8 mouse cellular contexts compared by ENCODE assay signal in the genomic region with DNA sequence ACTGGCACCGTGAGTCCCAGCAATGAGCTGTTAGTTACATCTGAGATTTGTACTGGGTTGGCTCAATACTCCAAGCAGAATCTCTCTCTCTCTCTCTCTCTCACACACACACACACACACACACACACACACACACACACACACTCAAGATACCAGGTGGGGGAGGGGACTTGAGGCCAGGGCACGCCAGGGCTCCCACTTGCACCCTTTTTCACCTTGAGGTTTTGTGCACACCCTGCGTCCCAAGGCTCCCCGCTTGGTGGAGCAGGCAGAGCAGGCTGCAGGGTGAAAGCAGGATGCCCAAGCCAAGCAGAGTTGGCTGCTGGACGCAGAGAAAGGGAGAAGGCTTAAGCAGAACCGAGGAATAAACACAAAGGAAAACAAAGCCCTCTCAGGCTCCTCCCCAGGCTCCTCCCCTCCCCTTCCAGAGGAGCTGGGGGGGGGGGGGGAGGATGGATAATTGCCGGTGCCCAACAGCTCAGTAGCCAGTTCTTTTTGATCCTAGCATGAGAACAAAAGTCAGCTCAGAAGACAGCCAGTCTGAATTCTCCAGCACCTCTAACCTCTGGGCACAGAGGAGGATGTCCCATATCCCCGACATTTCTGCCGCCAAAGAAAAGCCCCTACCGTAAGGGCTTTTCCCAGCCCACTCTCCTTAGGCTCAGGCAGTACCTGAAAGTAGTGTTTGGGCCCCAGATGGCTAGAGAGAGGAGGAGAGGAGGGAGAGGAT. TPM values are rescaled to one million over a fixed set of nuclear protein-coding genes. Genes with fewer than 3 reads are reported as not detected.
DNase-seq lines count a peak whose midpoint lies in the region; ATAC-seq and TF ChIP-seq lines count a peak whose summit lies in the region.

No protein-coding gene starts in this region.

- 3% methylated on average over 9 of the region's 10 CpGs for WGBS in kidney, embryonic 14.5 days
- 2% methylated on average over 9 of the region's 10 CpGs for WGBS in hindbrain, embryonic 14.5 days
- 14% methylated on average over 10 of the region's 10 CpGs for WGBS in liver, postnatal 0 days (ENCODE audit: insufficient replicate concordance)
- 9% methylated on average over 10 of the region's 10 CpGs for WGBS in olfactory bulb, adult 2 months

- H3K27me3 ChIP-seq in kidney, embryonic 14.5 days (ENCODE audit: control insufficient read depth, insufficient read depth, low read length), result no peaks in the 10 kb centered on the region
- no peaks in the 10 kb centered on the region for H3K27me3 ChIP-seq in hindbrain, embryonic 14.5 days (ENCODE audit: control insufficient read depth, insufficient read depth, low read length)
- H3K27me3 ChIP-seq in liver, postnatal 0 days (ENCODE audit: insufficient read depth, low read length), result no peaks in the 10 kb centered on the region

- peak overlapping the region; percentile 86 for H3K27ac ChIP-seq in kidney, embryonic 14.5 days (ENCODE audit: low read depth, low read length)
- peak overlapping the region; percentile 92 for H3K27ac ChIP-seq in hindbrain, embryonic 14.5 days
- peak overlapping the region; percentile 62 for H3K27ac ChIP-seq in liver, postnatal 0 days (ENCODE audit: low read depth)
- no peak overlapping the region for H3K27ac ChIP-seq in olfactory bulb, adult 2 months (ENCODE audit: insufficient read depth, low read depth, low read length)
- no peak overlapping the region for H3K27ac ChIP-seq in layer of hippocampus, adult 2 months

- H3K36me3 ChIP-seq in kidney, embryonic 14.5 days (ENCODE audit: control insufficient read depth, insufficient read depth, low read length), result peaks cover 6% of the 10 kb centered on the region; the same call in 1 of the 2 replicates
- no peaks in the 10 kb centered on the region for H3K36me3 ChIP-seq in hindbrain, embryonic 14.5 days (replicated peaks; ENCODE audit: control insufficient read depth, insufficient read depth)
- H3K36me3 ChIP-seq in liver, postnatal 0 days (replicated peaks; ENCODE audit: insufficient read depth, low read length), result peaks cover 8% of the 10 kb centered on the region; the same call in 1 of the 2 replicates

- no peak for DNase-seq in kidney, adult 11 months
- DNase-seq in embryo, embryonic 10.5 days (ENCODE audit: low spot score), result peak; percentile 74
- DNase-seq in hindbrain, embryonic 14.5 days (ENCODE audit: low spot score), result peak; percentile 68
- no peak for DNase-seq in liver, postnatal 0 days
- DNase-seq in layer of hippocampus, adult 2 months (ENCODE audit: low spot score in 2 of 2), result no peak
- no peak for DNase-seq in layer of hippocampus, adult 11-12 months (ENCODE audit: low spot score)

- H3K4me1 ChIP-seq in kidney, embryonic 14.5 days (ENCODE audit: control insufficient read depth, insufficient read depth, low read length), result peaks cover 19% of the 10 kb centered on the region
- peaks cover 25% of the 10 kb centered on the region for H3K4me1 ChIP-seq in hindbrain, embryonic 14.5 days (replicated peaks; ENCODE audit: control insufficient read depth, insufficient read depth, low read length)
- H3K4me1 ChIP-seq in liver, postnatal 0 days (ENCODE audit: insufficient read depth), result peaks cover 16% of the 10 kb centered on the region
- H3K4me1 ChIP-seq in olfactory bulb, adult 2 months (ENCODE audit: control insufficient read depth, insufficient read depth, low read length), result peaks cover 11% of the 10 kb centered on the region

- peak overlapping the region; percentile 53 for H3K9ac ChIP-seq in kidney, embryonic 14.5 days (ENCODE audit: low read depth, low read length)
- peak overlapping the region; percentile 69 for H3K9ac ChIP-seq in hindbrain, embryonic 14.5 days
- H3K9ac ChIP-seq in liver, postnatal 0 days (replicated peaks), result no peak overlapping the region

- ATAC-seq in kidney, embryonic 14.5 days (ENCODE audit: low FRiP score, low TSS enrichment), result peak; percentile 65
- ATAC-seq in hindbrain, embryonic 14.5 days (ENCODE audit: low FRiP score), result peak; percentile 86
- no peak for ATAC-seq in liver, postnatal 0 days

- no peak for TF ChIP-seq CTCF in liver, postnatal 0 days (IDR thresholded peaks at IDR 0.05; ENCODE audit: low read depth)
- TF ChIP-seq CTCF in olfactory bulb, adult 2 months (IDR thresholded peaks at IDR 0.05; ENCODE audit: insufficient read depth, low read depth, low read length), result no peak
- TF ChIP-seq CTCF in layer of hippocampus, adult 2 months (conservative IDR thresholded peaks at IDR 0.05), result no peak

- peak overlapping the region; percentile 51 for H3K4me2 ChIP-seq in kidney, embryonic 14.5 days (replicated peaks; ENCODE audit: low read depth, low read length)
- H3K4me2 ChIP-seq in hindbrain, embryonic 14.5 days (replicated peaks), result peak overlapping the region; percentile 58
- H3K4me2 ChIP-seq in liver, postnatal 0 days (ENCODE audit: low read depth, low read length), result peak overlapping the region; percentile 53

- no peaks in the 10 kb centered on the region for H3K9me3 ChIP-seq in kidney, embryonic 14.5 days (ENCODE audit: control insufficient read depth, low read length)
- H3K9me3 ChIP-seq in hindbrain, embryonic 14.5 days (ENCODE audit: control insufficient read depth, low read length), result no peaks in the 10 kb centered on the region
- no peaks in the 10 kb centered on the region for H3K9me3 ChIP-seq in liver, postnatal 0 days (ENCODE audit: low read length)

- peak overlapping the region; percentile 27 for H3K4me3 ChIP-seq in kidney, embryonic 14.5 days (ENCODE audit: low read length)
- H3K4me3 ChIP-seq in hindbrain, embryonic 14.5 days (replicated peaks; ENCODE audit: low read length), result peak overlapping the region; percentile 24
- H3K4me3 ChIP-seq in liver, postnatal 0 days (ENCODE audit: low read depth, low read length), result peak overlapping the region; percentile 7; the same call in 1 of the 2 replicates
- no peak overlapping the region for H3K4me3 ChIP-seq in olfactory bulb, adult 2 months (ENCODE audit: insufficient read depth, low read depth, low read length)
- H3K4me3 ChIP-seq in layer of hippocampus, adult 2 months, result no peak overlapping the region

- peak; percentile 27; the same call in 1 of the 2 replicates for TF ChIP-seq POLR2A in olfactory bulb, adult 2 months (IDR thresholded peaks at IDR 0.05; ENCODE audit: insufficient read depth, low read depth, low read length)

- TF ChIP-seq EP300 in liver, postnatal 0 days (IDR thresholded peaks at IDR 0.05; ENCODE audit: low read depth), result no peak

RNA-seq across cellular contexts. Expression of a gene that starts 9.5 kb away (rescaled TPM):
- 0.03 and 0.14 TPM in 2 replicates for polyA plus RNA-seq in kidney, embryonic 14.5 days (2014; fragmentation: Nextera tagmentation; extraction: Ambion mirVana)
- polyA plus RNA-seq in hindbrain, embryonic 14.5 days (2014; fragmentation: Nextera tagmentation; extraction: Ambion mirVana), result 2.3 and 4.2 TPM in 2 replicates
- 0.05 TPM in 1 of 2 replicates, not detected in the other for polyA plus RNA-seq in liver, postnatal 0 days (2015; fragmentation: Nextera tagmentation; extraction: Ambion mirVana)
- polyA plus RNA-seq in olfactory bulb, adult 2 months (2012; ENCODE audit: insufficient read depth, insufficient read length, low replicate concordance, missing spikeins), result not detected in 2 replicates
- total RNA-seq in layer of hippocampus, adult 2 months (2021), result under 1 TPM; 0.37 to 0.95 TPM

RNA-seq across cellular contexts. Expression of a gene that starts 9.5 kb away (rescaled TPM):
- polyA plus RNA-seq in kidney, embryonic 14.5 days (2014; fragmentation: Nextera tagmentation; extraction: Ambion mirVana), result 8.3 and 14.6 TPM in 2 replicates
- 4.1 and 5.4 TPM in 2 replicates for polyA plus RNA-seq in hindbrain, embryonic 14.5 days (2014; fragmentation: Nextera tagmentation; extraction: Ambion mirVana)
- polyA plus RNA-seq in liver, postnatal 0 days (2015; fragmentation: Nextera tagmentation; extraction: Ambion mirVana), result 2.4 and 2.8 TPM in 2 replicates
- not detected in 2 replicates for polyA plus RNA-seq in olfactory bulb, adult 2 months (2012; ENCODE audit: insufficient read depth, insufficient read length, low replicate concordance, missing spikeins)
- 1 to 10 TPM; 1.2 to 1.9 TPM for total RNA-seq in layer of hippocampus, adult 2 months (2021)

RNA-seq across cellular contexts. Expression of a gene that starts 27.9 kb away (rescaled TPM):
- polyA plus RNA-seq in kidney, embryonic 14.5 days (2014; fragmentation: Nextera tagmentation; extraction: Ambion mirVana), result 0.09 TPM in 1 of 2 replicates, not detected in the other
- 0.46 and 1.1 TPM in 2 replicates for polyA plus RNA-seq in hindbrain, embryonic 14.5 days (2014; fragmentation: Nextera tagmentation; extraction: Ambion mirVana)
- not detected in 2 replicates for polyA plus RNA-seq in liver, postnatal 0 days (2015; fragmentation: Nextera tagmentation; extraction: Ambion mirVana)
- not detected in 2 replicates for polyA plus RNA-seq in olfactory bulb, adult 2 months (2012; ENCODE audit: insufficient read depth, insufficient read length, low replicate concordance, missing spikeins)
- total RNA-seq in layer of hippocampus, adult 2 months (2021), result under 1 TPM; 0.34 to 0.49 TPM

RNA-seq across cellular contexts. Expression of a gene that starts 44.2 kb away (rescaled TPM):
- 1.8 and 2.1 TPM in 2 replicates for polyA plus RNA-seq in kidney, embryonic 14.5 days (2014; fragmentation: Nextera tagmentation; extraction: Ambion mirVana)
- polyA plus RNA-seq in hindbrain, embryonic 14.5 days (2014; fragmentation: Nextera tagmentation; extraction: Ambion mirVana), result 1.2 and 1.3 TPM in 2 replicates
- 0.25 and 0.39 TPM in 2 replicates for polyA plus RNA-seq in liver, postnatal 0 days (2015; fragmentation: Nextera tagmentation; extraction: Ambion mirVana)
- not detected in 2 replicates for polyA plus RNA-seq in olfactory bulb, adult 2 months (2012; ENCODE audit: insufficient read depth, insufficient read length, low replicate concordance, missing spikeins)
- 1 to 10 TPM; 2.9 to 3.5 TPM for total RNA-seq in layer of hippocampus, adult 2 months (2021)

RNA-seq across cellular contexts. Expression of a gene that starts 54.8 kb away (rescaled TPM):
- 117 and 131 TPM in 2 replicates for polyA plus RNA-seq in kidney, embryonic 14.5 days (2014; fragmentation: Nextera tagmentation; extraction: Ambion mirVana)
- 127 and 135 TPM in 2 replicates for polyA plus RNA-seq in hindbrain, embryonic 14.5 days (2014; fragmentation: Nextera tagmentation; extraction: Ambion mirVana)
- 151 and 198 TPM in 2 replicates for polyA plus RNA-seq in liver, postnatal 0 days (2015; fragmentation: Nextera tagmentation; extraction: Ambion mirVana)
- not detected in 2 replicates for polyA plus RNA-seq in olfactory bulb, adult 2 months (2012; ENCODE audit: insufficient read depth, insufficient read length, low replicate concordance, missing spikeins)
- total RNA-seq in layer of hippocampus, adult 2 months (2021), result 10 to 100 TPM; 52.8 to 55.9 TPM

Comparison
In these comparisons a context has a peak if more than half of its experiments do, and no peak if none do; other contexts are left out.
1. H3K27ac ChIP-seq: peak in kidney, embryonic 14.5 days (single experiment), hindbrain, embryonic 14.5 days (single experiment) and liver, postnatal 0 days (single experiment); none in olfactory bulb, adult 2 months (single experiment) and layer of hippocampus, adult 2 months (single experiment).
2. H3K4me3 ChIP-seq: peak in kidney, embryonic 14.5 days (single experiment), hindbrain, embryonic 14.5 days (single experiment) and liver, postnatal 0 days (single experiment); none in olfactory bulb, adult 2 months (single experiment) and layer of hippocampus, adult 2 months (single experiment).
3. DNase-seq: peak in embryo, embryonic 10.5 days (single experiment) and hindbrain, embryonic 14.5 days (single experiment); none in kidney, adult 11 months (single experiment), liver, postnatal 0 days (single experiment), layer of hippocampus, adult 2 months (0 of 2) and layer of hippocampus, adult 11-12 months (single experiment).
4. Peak in every context shown above with its lines, with median percentiles within 50 percentile points of each other: H3K4me2 ChIP-seq.